Mouse (Mus musculus) hindlimb bud, embryonic 11.5 days (tissue): ENCODE measurements at regions not wholly inside any gene's neighbourhood (a gene's known extent, or its start where the extent isn't known, plus 50 kb on each side); places are given as distances from the start of the nearest gene placed in this dataset.
"Not testable (repeated sequence)": the region's sequence is repeated elsewhere in the genome, so short reads cannot be mapped to it uniquely, and the experiment has no call there.

Source experiments
- DNase-seq: peaks from one replicate; pipeline ENCODE4 v3.0.0-alpha.2; 2012; ENCODE audit warnings: low read depth, low spot score; ENCODE audit errors: extremely low spot score

DNA sequence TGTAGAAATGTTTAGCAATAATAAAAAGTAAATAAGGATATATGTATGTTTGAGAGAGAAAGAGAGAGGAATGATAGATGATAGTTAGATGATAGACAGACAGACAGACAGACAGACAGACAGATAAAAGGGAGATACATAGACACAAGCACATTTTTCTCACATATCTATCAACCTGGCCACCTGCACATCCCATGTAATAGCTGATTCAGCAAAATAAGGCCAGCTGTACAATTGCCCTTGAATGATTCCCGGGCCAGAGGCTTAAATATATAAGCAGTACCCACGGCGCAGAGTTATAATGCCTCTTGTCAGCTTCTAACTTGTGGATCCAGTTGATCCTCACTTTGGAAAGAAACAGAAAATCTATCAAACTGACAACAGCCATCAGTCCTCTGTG is 178.5 kb downstream of the Tmem114 start:
- no peak for DNase-seq

GRCm38 (mm10) chr16:8245612-8246011 is 179.3 kb downstream of the Tmem114 start:
- no peak for DNase-seq

DNA sequence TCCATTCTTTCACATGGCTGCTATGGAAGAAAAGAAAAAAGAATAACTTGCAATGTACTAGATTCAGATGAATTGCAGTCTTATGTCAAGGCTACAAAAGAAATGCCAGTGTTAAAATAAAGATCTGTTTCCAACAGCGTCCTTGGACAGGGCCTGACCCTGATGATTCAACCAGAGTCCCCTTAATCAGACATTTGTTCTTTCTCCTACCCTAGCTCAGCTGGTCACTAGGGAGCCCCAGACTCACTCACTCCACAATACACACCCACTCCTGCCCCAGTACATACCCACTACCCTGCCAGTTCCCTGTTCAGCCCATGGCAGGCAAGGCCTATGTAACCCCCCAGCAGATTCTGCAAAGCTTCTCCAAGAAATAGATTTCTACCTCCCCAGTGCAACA is 190.6 kb downstream of the Tmem114 start:
- no peak for DNase-seq

DNA sequence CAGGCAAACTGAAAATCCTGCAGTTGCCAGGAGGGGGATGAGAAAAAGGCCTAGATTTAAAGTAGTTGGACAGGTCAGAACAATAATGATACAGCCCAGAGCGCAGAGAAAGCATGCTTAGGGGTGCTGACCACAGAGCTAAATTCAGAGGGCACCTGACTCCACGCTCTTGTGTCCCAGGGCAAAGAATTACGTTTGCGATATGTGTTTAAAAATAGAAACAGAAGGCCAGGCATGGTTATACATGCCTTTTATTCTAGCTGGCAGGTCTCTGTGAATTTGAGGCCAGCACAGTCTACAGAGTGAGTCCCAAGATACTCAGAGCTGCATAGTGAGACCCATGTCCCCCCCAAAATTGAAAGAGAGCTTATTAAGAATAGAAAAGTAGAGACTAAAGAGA is 192.9 kb downstream of the Tmem114 start:
- no peak for DNase-seq

- DNase-seq = peak; percentile 91
Observed at GRCm38 (mm10) chr16:8223625-8224300, 201.2 kb downstream of the Tmem114 start.

DNA sequence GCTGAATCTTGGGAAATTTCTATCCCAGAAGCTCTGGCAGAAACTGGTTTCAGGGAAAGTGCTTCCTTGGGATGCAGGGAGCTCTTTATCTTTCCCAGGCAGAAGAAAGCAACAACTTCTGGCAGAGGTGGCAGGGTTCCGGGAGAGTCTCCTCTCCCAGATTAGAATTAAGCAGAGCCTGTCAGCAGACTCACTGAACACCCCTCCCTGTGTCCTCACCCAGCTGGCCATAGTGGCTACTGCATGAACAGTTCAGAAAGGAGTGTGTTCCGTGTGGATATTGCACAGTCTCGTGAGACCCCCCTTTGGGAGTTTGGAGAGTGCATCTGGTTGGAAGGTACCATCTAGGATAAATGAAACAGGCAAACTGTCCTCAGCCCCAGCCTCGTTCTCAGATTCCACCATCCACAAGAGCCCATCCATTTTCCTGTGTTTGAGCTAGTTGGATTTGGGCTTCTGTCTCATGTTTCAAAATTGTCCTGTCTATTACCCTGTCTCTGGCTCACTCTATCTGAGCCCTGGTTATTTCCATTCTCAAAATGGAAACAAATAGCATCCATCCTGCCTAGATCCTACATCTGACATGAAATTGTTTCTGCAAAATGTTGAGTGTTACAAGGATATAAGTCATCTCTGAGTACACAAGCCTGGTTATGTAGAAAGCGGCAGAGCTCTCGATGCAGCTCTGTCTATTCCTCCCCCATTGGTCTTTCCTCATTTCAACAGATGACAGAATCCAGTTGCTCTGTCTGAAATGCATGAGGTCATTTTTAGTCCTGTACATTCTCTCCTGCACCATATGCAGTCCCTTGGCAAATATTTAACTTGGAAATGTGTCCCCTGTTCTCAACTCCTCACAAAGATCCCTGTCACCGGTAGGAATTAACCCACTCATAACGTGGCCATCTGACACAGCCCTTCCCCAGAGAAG is 216.4 kb downstream of the Tmem114 start:
- no peak for DNase-seq

DNA sequence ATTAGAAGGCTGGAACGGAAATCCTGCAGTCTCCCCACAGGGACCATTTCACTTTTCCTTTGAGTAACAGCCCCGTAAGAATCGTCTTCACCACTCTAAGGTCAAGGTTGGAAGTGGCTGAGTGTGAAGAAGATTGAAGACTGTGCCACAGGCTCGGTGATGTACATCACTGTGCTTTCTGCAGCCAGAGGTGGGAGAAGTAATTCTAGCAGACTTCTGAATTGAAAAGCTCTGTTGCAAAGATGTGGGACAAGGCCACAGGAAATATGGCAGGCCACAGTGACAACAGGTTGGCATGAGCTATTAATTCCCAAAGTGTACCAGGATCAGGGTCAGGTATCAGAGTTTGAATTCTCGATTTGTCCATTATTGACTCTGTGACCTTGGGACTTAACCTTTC is 219.9 kb downstream of the Tmem114 start:
- no peak for DNase-seq

GRCm38 (mm10) chr16:8201306-8201705 is 223.6 kb downstream of the Tmem114 start:
- DNase-seq = no peak

GRCm38 (mm10) chr16:8198771-8199562 is 226.0 kb downstream of the Tmem114 start:
- no peak for DNase-seq

- no peak for DNase-seq
Observed at GRCm38 (mm10) chr16:8189472-8190240, 235.3 kb downstream of the Tmem114 start.

GRCm38 (mm10) chr16:8189071-8189470 is 235.9 kb downstream of the Tmem114 start:
- DNase-seq = no peak

DNA sequence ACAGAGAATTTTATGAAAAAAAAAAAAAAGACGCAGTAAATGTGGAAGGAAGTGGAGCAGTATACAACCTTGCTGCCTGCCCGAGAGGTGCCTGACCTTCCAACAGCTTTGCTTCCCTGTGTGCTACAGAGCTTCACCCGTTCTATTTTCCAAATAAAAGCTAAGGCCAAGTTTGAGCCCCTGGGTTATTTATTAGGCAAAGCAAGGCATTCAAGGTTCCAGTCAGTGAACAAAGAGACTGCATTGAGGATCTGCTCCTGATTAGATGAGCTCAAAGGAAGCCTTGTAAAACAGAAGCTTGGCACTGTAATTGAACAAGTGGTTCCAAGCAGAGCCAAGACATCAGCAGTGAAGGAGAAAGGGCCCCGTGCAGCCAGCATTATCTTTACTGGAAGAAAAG is 236.4 kb downstream of the Tmem114 start:
- no peak for DNase-seq

DNA sequence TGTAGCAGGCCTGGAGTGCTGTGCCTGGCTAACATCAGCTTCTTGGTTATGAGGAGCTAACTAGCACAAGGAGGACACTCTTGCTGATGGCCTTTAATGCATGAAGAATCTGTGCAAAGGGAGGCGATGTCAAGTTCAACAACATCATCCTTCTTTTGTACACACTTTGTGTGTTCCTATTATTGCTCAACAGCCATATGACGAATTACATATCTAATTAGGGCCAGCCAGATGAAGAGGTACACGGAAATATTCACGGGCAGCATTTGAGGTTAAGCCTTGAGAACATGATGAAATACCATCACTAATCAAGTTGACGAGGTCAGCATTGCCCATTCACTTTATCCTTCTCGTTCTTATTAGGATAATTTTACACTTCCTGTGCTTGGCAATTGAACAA is 240.2 kb downstream of the Tmem114 start:
- DNase-seq = no peak

DNA sequence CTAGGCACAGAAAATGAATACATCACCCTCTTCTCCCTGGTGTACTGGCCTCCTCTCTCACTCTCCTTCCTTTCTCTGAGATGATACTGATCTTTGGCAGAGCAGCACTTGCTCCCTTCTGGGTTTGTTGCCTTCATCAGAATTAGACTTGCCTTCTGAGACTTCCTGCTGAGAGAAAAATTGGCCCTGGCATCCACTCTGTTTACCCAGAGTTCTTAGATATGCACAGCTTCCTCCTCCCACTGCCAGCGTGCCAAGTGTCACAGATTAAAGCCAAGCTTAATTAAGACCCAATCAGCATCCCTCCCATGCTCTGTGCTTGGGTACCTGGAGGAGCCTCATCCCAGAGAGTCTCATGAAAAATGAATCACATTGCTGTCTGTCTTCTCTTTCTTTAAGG is 246.0 kb downstream of the Tmem114 start:
- no peak for DNase-seq

GRCm38 (mm10) chr16:8177226-8177625 is 247.7 kb downstream of the Tmem114 start:
- not testable (repeated sequence) for DNase-seq

DNA sequence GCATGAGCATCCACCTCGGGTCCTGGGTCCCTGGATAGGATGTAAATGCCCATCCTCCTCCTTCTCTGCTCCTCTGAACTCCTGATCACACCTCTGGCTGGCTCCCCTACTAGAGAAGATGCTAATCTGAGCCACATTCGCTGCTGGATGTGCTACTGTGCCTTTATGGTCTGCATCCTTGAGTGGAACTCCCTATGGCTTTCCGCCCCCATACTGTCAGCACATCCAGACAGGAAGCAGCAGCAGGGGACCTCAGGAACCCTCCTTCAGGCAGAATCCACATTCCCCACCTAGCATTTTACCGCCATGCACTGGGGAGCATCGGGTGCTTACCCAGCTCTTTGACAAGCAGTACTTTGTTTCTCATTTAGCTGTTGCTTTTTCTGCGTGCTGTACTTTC is 248.8 kb downstream of the Tmem114 start:
- DNase-seq = no peak
